Mouse (Mus musculus) frontal cortex, postnatal 10 days (tissue): ENCODE data around the gene Gm12355.

Source experiments
- DNase-seq, 2 experiments: peaks; one replicate each; pipeline ENCODE4 v3.0.0; 2022; ENCODE audit warnings: low spot score in 2 of 2, mixed read lengths in 1 of 2

Gm12355 gene

GRCm38 (mm10) chr11:98602090-98602690 lies 23.3 kb downstream of the Gm12355 start:
- no peak for DNase-seq

GRCm38 (mm10) chr11:98599291-98599690 lies 26.2 kb downstream of the Gm12355 start:
- no peak for DNase-seq

- DNase-seq = no peak
These were observed 26.6 kb downstream of the Gm12355 start for GRCm38 (mm10) chr11:98598851-98599290.

GRCm38 (mm10) chr11:98597991-98598390 lies 27.5 kb downstream of the Gm12355 start, which contains the start of gene Lrrc3c:
TSS of gene Lrrc3c (plus strand) at chr11:98598291.
- no peak for DNase-seq

GRCm38 (mm10) chr11:98597363-98597762 lies 28.1 kb downstream of the Gm12355 start:
- no peak for DNase-seq

- DNase-seq = no peak
These were observed 29.5 kb downstream of the Gm12355 start for GRCm38 (mm10) chr11:98595955-98596354.

GRCm38 (mm10) chr11:98595473-98595872 lies 30.0 kb downstream of the Gm12355 start:
- no peak for DNase-seq

- DNase-seq = no peak
These were observed 30.4 kb downstream of the Gm12355 start for GRCm38 (mm10) chr11:98595021-98595420.

GRCm38 (mm10) chr11:98590548-98591445 lies 34.7 kb downstream of the Gm12355 start:
- no peak for DNase-seq

GRCm38 (mm10) chr11:98589306-98589705 lies 36.2 kb downstream of the Gm12355 start:
- DNase-seq = no peak

GRCm38 (mm10) chr11:98588833-98589281 lies 36.6 kb downstream of the Gm12355 start:
- DNase-seq = no peak

- peak; percentile 36 to 45 for DNase-seq
These were observed 37.5 kb downstream of the Gm12355 start for GRCm38 (mm10) chr11:98587684-98588546.

GRCm38 (mm10) chr11:98586892-98587563 lies 38.4 kb downstream of the Gm12355 start, which contains the start of gene Ormdl3:
TSS of gene Ormdl3 (minus strand) at chr11:98587368.
- peak; percentile 95 to 99 for DNase-seq

- no peak for DNase-seq
These were observed 39.2 kb downstream of the Gm12355 start for GRCm38 (mm10) chr11:98586087-98586891.

GRCm38 (mm10) chr11:98584629-98585177 lies 40.8 kb downstream of the Gm12355 start:
- DNase-seq = no peak

GRCm38 (mm10) chr11:98584146-98584545 lies 41.3 kb downstream of the Gm12355 start:
- no peak for DNase-seq

GRCm38 (mm10) chr11:98583571-98583970 lies 41.9 kb downstream of the Gm12355 start:
- no peak for DNase-seq

- DNase-seq = no peak
These were observed 42.3 kb downstream of the Gm12355 start for GRCm38 (mm10) chr11:98583265-98583552.

- DNase-seq = no peak
These were observed 42.8 kb downstream of the Gm12355 start for GRCm38 (mm10) chr11:98582551-98583264.

GRCm38 (mm10) chr11:98582030-98582388 lies 43.5 kb downstream of the Gm12355 start:
- no peak for DNase-seq
